Mouse (Mus musculus): Measurements from ENCODE around the gene Glod4.

DNA sequence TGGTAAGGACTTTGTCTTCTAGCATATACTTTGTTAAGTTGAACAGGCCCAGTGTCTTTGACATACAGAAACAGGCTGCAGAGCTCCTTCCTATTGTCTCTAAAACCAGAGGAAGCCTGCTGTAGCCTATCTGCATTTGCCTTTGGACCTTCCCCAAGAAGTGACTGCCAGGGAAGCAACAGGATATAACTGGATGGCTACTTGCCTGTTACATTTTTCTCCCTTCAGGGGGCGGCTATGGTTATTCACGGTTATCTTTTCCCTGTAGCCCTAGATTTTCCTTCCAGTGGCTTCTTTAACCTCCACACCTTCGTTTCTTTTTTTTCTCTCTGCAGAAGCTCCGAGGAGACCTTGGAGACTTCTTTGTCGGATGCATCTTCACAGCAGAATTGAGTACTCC lies 36.7 kb downstream of the Glod4 start:
- TF ChIP-seq CTCF (IDR thresholded peaks at IDR 0.05; ENCODE audit: extremely low read depth, insufficient read length, insufficient replicate concordance, low read depth, low read length) = no peak
- TF ChIP-seq POLR2A (IDR thresholded peaks at IDR 0.05; ENCODE audit: low read depth, low read length) = no peak

All from small intestine, adult 2 months (tissue).